Mouse (Mus musculus): ENCODE results near the gene Heg1. TPM values are rescaled to one million over a fixed set of nuclear protein-coding genes. Genes with fewer than 3 reads are reported as not detected.

Gene Heg1
- polyA plus RNA-seq, 1 experiment = 28.4 TPM

DNA sequence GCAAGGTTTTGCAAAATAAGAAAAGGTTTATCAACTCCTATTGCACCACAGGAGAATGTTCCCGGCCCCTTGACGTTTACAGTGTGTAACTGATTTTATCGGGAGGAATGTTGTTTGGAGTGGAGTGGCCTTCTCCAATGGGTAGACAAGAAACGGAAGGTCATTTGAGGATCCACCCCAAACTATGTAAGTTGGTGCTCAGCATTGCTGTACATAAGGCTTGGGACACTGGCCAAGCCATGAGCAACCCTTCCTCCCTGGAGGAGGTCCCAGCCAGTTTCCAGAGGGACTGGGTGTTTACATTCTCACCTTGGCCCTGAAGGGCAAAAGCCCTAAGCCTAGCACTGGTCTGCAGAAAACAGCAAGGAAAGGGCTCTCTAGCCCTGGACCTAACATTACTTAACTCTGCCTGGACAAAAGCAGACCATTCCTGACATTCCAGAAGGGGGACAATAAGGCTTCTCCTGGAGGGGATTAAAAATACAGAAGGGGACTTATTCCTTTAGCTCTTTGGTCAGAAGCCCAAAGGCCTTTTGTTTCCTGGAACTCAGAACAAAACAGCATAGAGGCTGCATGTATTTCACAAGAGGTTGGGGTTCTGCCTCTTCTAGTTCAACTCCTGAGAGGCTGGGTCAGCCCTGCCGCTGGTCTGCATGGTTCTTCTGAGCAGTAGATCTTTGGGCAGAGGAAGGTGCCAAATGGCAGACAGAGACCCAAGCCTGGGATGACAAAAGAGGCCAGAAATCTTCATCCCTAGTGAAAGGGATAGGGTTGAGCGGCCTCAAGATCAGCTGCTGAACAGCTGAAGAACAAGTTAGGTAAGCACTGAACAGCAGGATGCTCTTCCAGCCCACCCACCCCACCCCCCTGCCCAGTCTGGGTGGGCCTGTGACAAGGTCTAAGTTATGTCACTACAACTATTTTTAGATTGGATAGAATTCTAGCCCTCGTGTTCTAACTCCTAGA is 7.5 kb upstream of the Heg1 start:
- DNase-seq = peak; percentile 81
- 53% methylated on average over 7 of the region's 7 CpGs for WGBS
- Histone ChIP-seq H3K27me3 (replicated peaks; ENCODE audit: control insufficient read depth, insufficient read depth, low read length) (no peaks in the 10 kb centered on the region), H3K36me3 (ENCODE audit: control insufficient read depth, insufficient read depth, low read length) (no peaks in the 10 kb centered on the region), H3K4me1 (ENCODE audit: control insufficient read depth, insufficient read depth, low read length) (peaks cover 9% of the 10 kb centered on the region), H3K4me3 (ENCODE audit: insufficient read depth, low read depth, low read length) (no peak overlapping the region), H3K27ac (ENCODE audit: insufficient read depth, low read depth, low read length) (peak overlapping the region; percentile 27)
- no peak for TF ChIP-seq POLR2A (IDR thresholded peaks at IDR 0.05; ENCODE audit: low read depth, low read length)
- TF ChIP-seq CTCF (conservative IDR thresholded peaks at IDR 0.05; ENCODE audit: insufficient read depth, insufficient read length, low read depth, low read length) = no peak

- Histone ChIP-seq H3K4me3 (ENCODE audit: insufficient read depth, low read depth, low read length) (no peak overlapping the region), H3K4me1 (ENCODE audit: control insufficient read depth, insufficient read depth, low read length) (peaks cover 9% of the 10 kb centered on the region), H3K36me3 (ENCODE audit: control insufficient read depth, insufficient read depth, low read length) (no peaks in the 10 kb centered on the region), H3K27ac (ENCODE audit: insufficient read depth, low read depth, low read length) (no peak overlapping the region), H3K27me3 (replicated peaks; ENCODE audit: control insufficient read depth, insufficient read depth, low read length) (no peaks in the 10 kb centered on the region)
- TF ChIP-seq POLR2A (IDR thresholded peaks at IDR 0.05; ENCODE audit: low read depth, low read length) = no peak
- no peak for TF ChIP-seq CTCF (conservative IDR thresholded peaks at IDR 0.05; ENCODE audit: insufficient read depth, insufficient read length, low read depth, low read length)
- DNase-seq = no peak
- 87% methylated on average over 7 of the region's 7 CpGs for WGBS
Observed at GRCm38 (mm10) chr16:33677313-33677690, 6.9 kb upstream of the Heg1 start.

GRCm38 (mm10) chr16:33677901-33678300 is 6.3 kb upstream of the Heg1 start:
- DNase-seq = peak; percentile 41
- TF ChIP-seq CTCF (conservative IDR thresholded peaks at IDR 0.05; ENCODE audit: insufficient read depth, insufficient read length, low read depth, low read length) = no peak
- TF ChIP-seq POLR2A (IDR thresholded peaks at IDR 0.05; ENCODE audit: low read depth, low read length) = no peak
- H3K4me3 ChIP-seq (ENCODE audit: insufficient read depth, low read depth, low read length) = no peak overlapping the region
- no peak overlapping the region for H3K27ac ChIP-seq (ENCODE audit: insufficient read depth, low read depth, low read length)
- WGBS = 67% methylated on average over 5 of the region's 5 CpGs
- H3K4me1 ChIP-seq (ENCODE audit: control insufficient read depth, insufficient read depth, low read length) = peaks cover 9% of the 10 kb centered on the region
- no peaks in the 10 kb centered on the region for H3K36me3 ChIP-seq (ENCODE audit: control insufficient read depth, insufficient read depth, low read length)
- no peaks in the 10 kb centered on the region for H3K27me3 ChIP-seq (replicated peaks; ENCODE audit: control insufficient read depth, insufficient read depth, low read length)

- TF ChIP-seq CTCF (conservative IDR thresholded peaks at IDR 0.05; ENCODE audit: insufficient read depth, insufficient read length, low read depth, low read length) = no peak
- TF ChIP-seq POLR2A (IDR thresholded peaks at IDR 0.05; ENCODE audit: low read depth, low read length) = no peak
- DNase-seq = no peak
- Histone ChIP-seq H3K27ac (ENCODE audit: insufficient read depth, low read depth, low read length) (peak overlapping the region; percentile 12; the same call in 1 of the 2 replicates), H3K4me3 (ENCODE audit: insufficient read depth, low read depth, low read length) (no peak overlapping the region), H3K36me3 (ENCODE audit: control insufficient read depth, insufficient read depth, low read length) (no peaks in the 10 kb centered on the region), H3K4me1 (ENCODE audit: control insufficient read depth, insufficient read depth, low read length) (peaks cover 9% of the 10 kb centered on the region), H3K27me3 (replicated peaks; ENCODE audit: control insufficient read depth, insufficient read depth, low read length) (no peaks in the 10 kb centered on the region)
- WGBS = 84% methylated on average over 7 of the region's 7 CpGs
Observed at GRCm38 (mm10) chr16:33680271-33680670, 3.9 kb upstream of the Heg1 start.

- Histone ChIP-seq H3K4me1 (ENCODE audit: control insufficient read depth, insufficient read depth, low read length) (peaks cover 7% of the 10 kb centered on the region), H3K27ac (ENCODE audit: insufficient read depth, low read depth, low read length) (peak overlapping the region; percentile 51), H3K36me3 (ENCODE audit: control insufficient read depth, insufficient read depth, low read length) (no peaks in the 10 kb centered on the region), H3K4me3 (ENCODE audit: insufficient read depth, low read depth, low read length) (no peak overlapping the region), H3K27me3 (replicated peaks; ENCODE audit: control insufficient read depth, insufficient read depth, low read length) (no peaks in the 10 kb centered on the region)
- DNase-seq = peak; percentile 74
- TF ChIP-seq CTCF (conservative IDR thresholded peaks at IDR 0.05; ENCODE audit: insufficient read depth, insufficient read length, low read depth, low read length) (no peak), POLR2A (IDR thresholded peaks at IDR 0.05; ENCODE audit: low read depth, low read length) (no peak)
- 72% methylated on average over 10 of the region's 10 CpGs for WGBS
Observed at GRCm38 (mm10) chr16:33680816-33681215, 3.4 kb upstream of the Heg1 start.

DNA sequence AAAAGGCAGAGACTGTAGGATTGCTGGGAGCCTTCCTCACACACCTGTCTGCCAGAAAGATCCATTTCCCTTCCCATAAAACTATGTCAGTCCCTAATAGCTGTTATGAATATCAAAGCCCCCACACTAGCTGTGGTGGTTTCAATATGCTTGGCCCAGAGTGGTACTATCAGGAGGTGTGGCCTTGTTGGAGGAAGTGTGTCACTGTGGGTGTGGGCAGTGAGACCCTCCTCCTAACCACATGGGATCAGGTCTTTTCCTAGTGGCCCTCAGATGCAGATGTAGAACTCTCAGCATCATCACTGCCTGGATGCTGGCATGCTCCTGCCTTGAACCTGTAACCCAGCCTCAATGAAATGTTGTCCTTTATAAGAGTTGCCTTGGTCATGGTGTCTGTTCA is 2.5 kb upstream of the Heg1 start:
- peaks cover 3% of the 10 kb centered on the region for H3K4me1 ChIP-seq (ENCODE audit: control insufficient read depth, insufficient read depth, low read length)
- TF ChIP-seq POLR2A (IDR thresholded peaks at IDR 0.05; ENCODE audit: low read depth, low read length) (no peak), CTCF (conservative IDR thresholded peaks at IDR 0.05; ENCODE audit: insufficient read depth, insufficient read length, low read depth, low read length) (no peak)
- no peak overlapping the region for H3K27ac ChIP-seq (ENCODE audit: insufficient read depth, low read depth, low read length)
- no peaks in the 10 kb centered on the region for H3K36me3 ChIP-seq (ENCODE audit: control insufficient read depth, insufficient read depth, low read length)
- no peaks in the 10 kb centered on the region for H3K27me3 ChIP-seq (replicated peaks; ENCODE audit: control insufficient read depth, insufficient read depth, low read length)
- no peak for DNase-seq
- H3K4me3 ChIP-seq (ENCODE audit: insufficient read depth, low read depth, low read length) = no peak overlapping the region

DNA sequence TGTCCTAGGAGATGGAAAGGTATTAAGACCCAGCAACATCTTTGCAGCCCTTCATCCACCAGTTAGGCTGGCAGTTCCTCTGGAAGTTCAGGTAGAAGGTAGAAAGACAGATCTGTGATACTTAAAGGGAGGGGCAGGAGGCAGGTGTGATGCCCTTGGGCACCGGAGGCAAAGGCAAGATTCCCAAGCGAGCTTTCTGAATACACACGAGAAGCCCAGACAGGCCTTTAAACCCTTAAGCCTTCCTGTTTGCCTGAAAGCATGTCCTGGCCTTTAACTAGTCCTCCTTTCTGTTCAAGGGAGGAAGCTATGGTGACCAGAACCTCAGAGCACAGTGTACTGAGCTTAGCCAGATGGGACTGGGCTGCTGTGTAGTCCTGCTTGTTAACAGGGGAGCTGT is 1.5 kb upstream of the Heg1 start:
- DNase-seq = no peak
- WGBS = 86% methylated on average over 3 of the region's 3 CpGs
- no peaks in the 10 kb centered on the region for H3K36me3 ChIP-seq (ENCODE audit: control insufficient read depth, insufficient read depth, low read length)
- H3K27me3 ChIP-seq (replicated peaks; ENCODE audit: control insufficient read depth, insufficient read depth, low read length) = no peaks in the 10 kb centered on the region
- TF ChIP-seq POLR2A (IDR thresholded peaks at IDR 0.05; ENCODE audit: low read depth, low read length) (no peak), CTCF (conservative IDR thresholded peaks at IDR 0.05; ENCODE audit: insufficient read depth, insufficient read length, low read depth, low read length) (no peak)
- no peaks in the 10 kb centered on the region for H3K4me1 ChIP-seq (ENCODE audit: control insufficient read depth, insufficient read depth, low read length)
- no peak overlapping the region for H3K4me3 ChIP-seq (ENCODE audit: insufficient read depth, low read depth, low read length)
- no peak overlapping the region for H3K27ac ChIP-seq (ENCODE audit: insufficient read depth, low read depth, low read length)
